Mouse (Mus musculus) 3T3-L1 (cell line): Measurements from ENCODE around the gene Cnot9.
A peak's percentile ranks its signal among the peaks of the same experiment; 100 is the strongest.
"Not testable (repeated sequence)": the region's sequence is repeated elsewhere in the genome, so short reads cannot be mapped to it uniquely, and the experiment has no call there.

Source experiments
- DNase-seq: peaks from one replicate; pipeline ENCODE4 v3.0.0-alpha.2; 2015; ENCODE audit warnings: low read depth, low spot score

Gene Cnot9

GRCm38 (mm10) chr1:74505721-74506464 is at the start of gene Cnot9:
Gene Cnot9, plus strand, starts transcription at chr1:74506058.
- DNase-seq, result peak; percentile 98

DNA sequence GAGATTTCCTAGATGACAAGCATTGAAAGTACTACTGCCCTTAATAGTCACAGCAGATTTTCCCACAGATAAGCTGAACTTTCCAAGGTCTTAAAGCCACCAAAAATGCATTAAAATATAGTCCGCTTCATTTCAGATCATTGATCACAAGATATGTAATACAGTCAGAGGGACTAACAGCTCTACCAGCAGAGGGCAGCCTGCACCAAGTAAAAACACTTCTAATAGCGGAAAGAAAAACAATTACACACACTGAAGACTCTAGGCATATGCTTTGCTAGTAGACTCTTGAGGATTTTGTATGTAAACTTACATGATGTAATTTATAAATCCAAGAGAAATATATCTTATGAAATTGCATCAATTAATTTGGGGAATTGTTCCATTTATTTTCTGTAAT is 45.6 kb upstream of the Cnot9 start:
- DNase-seq, result peak; percentile 63

- DNase-seq, result peak; percentile 23
These were observed 20.1 kb upstream of the Cnot9 start for GRCm38 (mm10) chr1:74485792-74486191.

DNA sequence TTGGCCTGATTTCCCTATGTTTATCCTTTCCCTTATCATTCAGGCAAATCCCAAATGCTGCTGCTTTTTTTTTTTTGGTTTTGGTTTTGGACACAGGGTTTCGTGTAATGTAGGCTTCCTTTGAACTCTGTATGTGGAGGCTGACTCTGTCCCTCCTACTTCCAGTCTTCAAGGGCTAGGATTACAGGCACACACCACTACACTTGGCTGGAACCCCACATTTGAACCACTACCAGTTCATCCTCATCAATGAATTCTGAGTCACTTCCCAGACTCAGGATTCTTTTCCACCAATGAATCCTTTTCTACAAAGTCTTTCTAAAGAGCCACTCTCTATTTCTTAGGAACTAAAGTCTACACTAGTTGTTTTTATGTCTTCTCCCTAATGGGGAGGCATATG is 4.8 kb upstream of the Cnot9 start:
- DNase-seq, result peak; percentile 48

DNA sequence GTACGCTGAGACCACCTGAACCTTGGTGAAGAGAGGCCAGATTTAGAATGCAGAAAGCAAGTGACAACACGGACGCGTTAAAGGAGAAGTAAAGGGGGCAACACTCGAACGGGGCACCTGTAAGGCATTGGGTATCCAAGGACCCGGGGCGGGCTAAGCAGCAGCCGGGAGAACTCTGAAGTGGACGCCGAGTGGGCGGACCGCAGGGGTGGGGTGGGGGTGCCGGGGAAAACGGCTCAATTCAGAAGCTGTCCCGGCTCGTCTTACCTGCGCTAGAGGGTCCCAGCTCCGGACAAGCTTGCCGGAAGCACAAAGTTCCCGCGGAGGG is 501 bp upstream of the Cnot9 start:
- DNase-seq, result no peak

DNA sequence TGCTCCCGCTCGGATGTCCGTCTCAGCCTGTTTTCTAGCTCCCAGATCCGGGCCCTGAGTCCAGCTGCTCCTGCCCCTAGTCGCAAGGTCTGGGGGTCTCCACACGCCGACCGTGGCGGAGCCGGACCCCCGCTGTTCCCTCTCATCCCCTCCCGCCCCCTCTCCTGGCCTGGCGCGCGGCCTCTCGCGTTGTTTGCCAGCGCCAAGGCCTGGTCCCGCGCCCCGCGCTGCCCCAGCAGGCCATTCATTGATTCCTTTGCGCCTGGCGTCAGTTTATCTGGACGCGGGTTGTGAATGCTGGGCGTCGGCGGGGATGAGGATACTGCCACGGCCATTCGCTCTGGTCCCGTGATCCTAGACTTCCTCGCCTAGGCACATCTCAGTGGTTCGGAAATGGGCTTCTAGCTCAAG is 618 bp downstream of the Cnot9 start:
- DNase-seq, result peak; percentile 79

GRCm38 (mm10) chr1:74507780-74508179 is 1.9 kb downstream of the Cnot9 start:
- peak; percentile 9 for DNase-seq

- no peak for DNase-seq
These were observed 5.4 kb downstream of the Cnot9 start for GRCm38 (mm10) chr1:74511306-74511705.

DNA sequence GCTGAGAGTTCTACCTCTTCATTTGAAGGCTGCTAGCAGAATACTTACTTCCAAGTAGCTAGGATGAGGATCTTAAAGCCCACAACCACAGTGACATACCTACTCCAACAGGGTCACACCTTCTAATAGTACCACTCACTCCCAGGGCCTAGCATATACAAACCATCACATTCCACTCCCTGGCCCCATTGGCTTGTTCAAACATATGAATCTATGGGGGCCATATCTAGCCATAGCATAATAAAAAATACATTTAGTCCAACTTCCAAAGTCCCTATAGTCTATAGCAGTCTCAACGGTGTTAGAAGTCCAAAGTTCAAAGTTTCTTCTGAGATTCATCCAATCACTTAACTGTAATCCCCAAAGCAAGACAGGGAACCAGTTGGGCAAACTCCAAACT is 7.1 kb downstream of the Cnot9 start:
- DNase-seq, result not testable (repeated sequence)

DNA sequence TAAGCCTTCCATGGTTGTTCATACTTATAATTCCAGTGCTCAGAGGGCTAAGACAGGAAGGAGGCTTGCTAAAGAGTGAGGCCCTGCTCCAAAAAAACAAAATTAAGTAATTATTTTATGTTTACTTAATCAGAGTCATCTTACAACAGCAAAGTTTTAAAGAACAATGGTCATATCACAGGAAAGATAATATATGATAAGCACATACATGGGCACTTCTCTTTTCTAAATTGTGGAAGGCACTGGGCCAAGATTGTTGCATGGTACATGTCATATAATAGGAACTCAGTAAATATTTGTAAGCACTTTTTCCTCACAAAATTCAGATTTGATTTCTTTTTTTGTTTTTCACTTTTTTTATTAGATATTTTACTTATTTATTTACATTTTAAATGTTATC is 14.0 kb downstream of the Cnot9 start:
- no peak for DNase-seq

DNA sequence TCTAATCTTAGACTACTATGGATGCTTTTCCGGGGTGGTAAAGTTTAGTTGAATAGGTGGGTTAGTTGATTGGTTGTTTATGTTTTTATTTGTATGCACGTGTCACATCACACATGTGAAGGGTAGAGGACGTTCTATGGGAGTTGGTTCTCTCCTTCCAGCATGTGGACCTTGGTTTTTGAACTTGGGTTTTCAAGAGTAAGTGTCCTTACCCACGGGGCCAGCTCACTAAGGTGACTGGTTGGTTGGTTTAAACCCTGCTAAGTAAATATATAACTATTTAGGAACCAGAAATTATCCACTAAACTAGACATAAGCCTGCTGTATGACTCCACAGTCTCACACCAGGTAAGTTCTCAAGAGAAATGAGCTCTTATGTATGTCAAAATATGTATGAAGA is 18.9 kb downstream of the Cnot9 start:
- DNase-seq, result no peak

DNA sequence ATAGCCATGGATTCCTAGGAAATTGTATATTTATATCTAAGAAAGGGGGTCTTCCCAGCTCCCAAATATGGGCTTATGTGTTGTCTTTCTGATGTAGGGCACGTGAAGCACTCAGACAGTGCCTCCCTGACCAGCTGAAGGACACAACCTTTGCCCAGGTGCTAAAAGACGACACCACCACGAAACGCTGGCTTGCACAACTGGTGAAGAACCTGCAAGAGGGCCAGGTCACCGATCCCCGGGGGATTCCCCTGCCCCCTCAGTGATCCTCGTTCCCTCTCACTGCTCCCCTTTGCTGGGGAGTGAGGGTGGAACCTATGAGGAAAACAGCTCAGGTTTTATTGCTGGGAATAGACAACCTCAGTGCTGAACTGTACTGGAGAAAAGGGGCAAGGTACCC is 22.7 kb downstream of the Cnot9 start:
- no peak for DNase-seq

GRCm38 (mm10) chr1:74538650-74539049 is 32.8 kb downstream of the Cnot9 start:
- DNase-seq, result no peak

- DNase-seq, result peak; percentile 52
These were observed 36.6 kb downstream of the Cnot9 start, which contains the start of gene Plcd4 for GRCm38 (mm10) chr1:74542451-74542961. Gene Plcd4, plus strand, starts transcription at chr1:74542888.

- DNase-seq, result no peak
These were observed 38.3 kb downstream of the Cnot9 start, which contains the start of gene Usp37 for GRCm38 (mm10) chr1:74544184-74544583. Gene Usp37, minus strand, starts transcription at chr1:74544284.

GRCm38 (mm10) chr1:74559061-74559460 is 53.2 kb downstream of the Cnot9 start:
- no peak for DNase-seq

GRCm38 (mm10) chr1:74565834-74566233 is 60.0 kb downstream of the Cnot9 start:
- no peak for DNase-seq

DNA sequence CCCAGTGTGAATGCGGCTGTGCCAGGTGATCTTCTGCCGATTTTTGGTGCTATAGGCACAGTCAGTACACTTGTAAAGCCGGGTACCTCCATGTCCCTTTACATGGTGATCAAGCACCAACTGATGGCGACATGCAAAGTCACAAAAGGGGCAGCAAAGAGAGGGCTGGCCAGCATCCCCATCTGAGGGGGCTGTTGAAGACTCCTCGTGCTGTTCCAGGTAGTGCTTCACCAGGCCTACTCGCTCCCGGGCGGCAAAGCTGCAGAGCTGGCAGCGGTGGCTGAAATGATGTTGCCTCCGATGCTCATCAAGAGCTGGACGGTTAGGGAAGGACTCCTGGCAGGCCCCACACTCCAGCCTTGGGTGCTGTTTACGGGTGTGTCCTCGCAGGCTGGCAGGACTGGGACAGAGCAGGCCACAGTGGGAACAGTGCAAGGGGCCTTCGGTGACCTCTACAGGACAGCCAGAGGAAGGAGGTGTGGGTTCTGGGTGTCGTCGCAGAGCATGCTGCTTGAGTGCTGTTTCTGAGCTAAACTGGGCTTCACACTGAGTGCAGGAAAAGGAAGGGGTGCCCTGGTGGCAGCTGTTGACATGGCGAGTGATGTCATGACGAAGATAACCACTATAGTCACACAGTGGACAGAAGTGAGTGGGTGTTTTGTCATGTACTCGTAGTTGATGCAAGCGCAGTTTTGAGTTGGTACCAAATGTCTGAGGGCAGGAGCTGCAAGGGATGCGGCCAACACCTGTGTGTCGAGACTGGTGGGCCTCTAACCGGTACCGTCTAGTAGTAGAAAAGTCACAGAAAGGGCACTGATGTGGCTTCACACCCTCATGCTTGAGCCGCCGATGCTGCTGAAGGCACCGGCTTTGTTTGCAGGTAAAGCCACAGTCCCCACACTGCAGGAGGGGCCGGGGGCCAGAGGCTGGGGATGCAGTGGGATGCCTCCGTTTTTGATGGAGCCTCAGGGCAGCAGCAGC is 64.2 kb downstream of the Cnot9 start:
- DNase-seq, result no peak
